15 mouse cellular contexts compared by ENCODE assay signal in the genomic region with DNA sequence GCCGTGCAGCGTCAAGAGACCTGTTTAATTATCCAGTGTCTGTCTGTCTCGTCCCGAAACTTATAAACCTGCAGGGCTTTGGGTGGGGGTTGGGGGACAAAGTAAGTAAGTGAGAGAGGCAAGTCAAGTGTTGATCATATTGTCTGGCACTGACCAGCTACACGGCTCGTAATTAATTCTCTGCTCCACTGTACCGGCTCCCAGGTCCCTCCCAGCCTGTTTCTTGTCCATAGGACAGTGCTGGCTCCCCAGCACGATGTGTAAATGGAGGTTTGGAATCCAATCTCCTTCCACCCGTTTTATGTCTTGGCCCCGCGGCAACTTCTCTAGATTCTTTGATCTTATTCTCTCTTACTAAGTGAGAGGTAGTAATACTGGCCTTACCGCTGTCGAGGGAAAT.
"Had no signal": no experiment of that assay in that cellular context is flagged by ENCODE, and none has a peak within 500 bp of the region (broad histone marks: within the 10 kb centered on the region; RNA-seq: fewer than 3 reads in every experiment).

No protein-coding gene starts in this region.

- ATAC-seq: liver, embryonic 12.5 days had no signal

- H3K27ac ChIP-seq: limb, embryonic 15.5 days; liver, embryonic 12.5 days; midbrain, embryonic 10.5 days; neural tube, embryonic 12.5 days had no signal

- H3K4me1 ChIP-seq: limb, embryonic 15.5 days; liver, embryonic 12.5 days; midbrain, embryonic 10.5 days; neural tube, embryonic 12.5 days had no signal

- H3K4me2 ChIP-seq: limb, embryonic 15.5 days; liver, embryonic 12.5 days; lung, embryonic 14.5 days; neural tube, embryonic 12.5 days had no signal

- H3K4me3 ChIP-seq: limb, embryonic 15.5 days; liver, embryonic 12.5 days; midbrain, embryonic 10.5 days; myocyte; neural tube, embryonic 12.5 days had no signal

- H3K9ac ChIP-seq: limb, embryonic 15.5 days; liver, embryonic 12.5 days; lung, embryonic 14.5 days; neural tube, embryonic 12.5 days had no signal

- H3K9me3 ChIP-seq: limb, embryonic 15.5 days; liver, embryonic 12.5 days; midbrain, embryonic 10.5 days had no signal

- H3K27me3 ChIP-seq: limb, embryonic 15.5 days; liver, embryonic 12.5 days; neural tube, embryonic 12.5 days had no signal

- DNase-seq: layer of hippocampus, adult 9-11 months; layer of hippocampus, postnatal 36 days; lung, embryonic 14.5 days; lung, postnatal 10 days; lung, postnatal 4 days; midbrain, embryonic 14.5 days; retina, postnatal 1 day; right cerebral cortex, postnatal 4 days; spleen, adult 18-20 months; thymus, postnatal 36 days had no signal

- H3K36me3 ChIP-seq: limb, embryonic 15.5 days; liver, embryonic 12.5 days; midbrain, embryonic 10.5 days; neural tube, embryonic 12.5 days had no signal
